Mouse (Mus musculus): ENCODE measurements around the gene Cd22. TPM values are rescaled to one million over a fixed set of nuclear protein-coding genes. Genes with fewer than 3 reads are reported as not detected.
"Not testable (repeated sequence)": the region's sequence is repeated elsewhere in the genome, so short reads cannot be mapped to it uniquely, and the experiment has no call there.

Gene Cd22
- polyA plus RNA-seq, 1 experiment from 2014 or later, result not detected

DNA sequence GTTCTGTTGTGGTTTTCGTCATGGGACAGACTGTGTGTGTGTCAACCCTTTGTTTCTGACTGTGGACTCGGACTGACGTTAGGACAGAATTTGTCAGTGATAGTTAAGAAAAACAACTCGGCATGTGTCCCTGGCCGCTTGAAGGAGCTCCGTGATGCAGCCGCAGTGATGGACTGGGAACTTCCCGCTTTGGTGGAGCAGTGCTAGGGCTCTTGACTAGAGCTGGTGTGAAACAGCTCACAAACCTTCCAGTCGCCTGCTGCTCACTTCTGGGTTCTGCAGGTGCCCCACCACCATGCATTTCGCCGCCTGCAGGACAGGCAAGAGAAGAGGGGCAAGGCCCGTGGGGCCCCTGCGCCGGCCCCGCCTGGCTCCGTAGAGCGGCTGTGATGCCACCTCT is 47.9 kb downstream of the Cd22 start:
- Histone ChIP-seq H3K36me3 (no peaks in the 10 kb centered on the region), H3K27ac (no peak overlapping the region), H3K4me2 (replicated peaks) (no peak overlapping the region), H3K4me3 (no peak overlapping the region), H3K4me1 (no peaks in the 10 kb centered on the region), H3K9ac (no peak overlapping the region), H3K27me3 (no peaks in the 10 kb centered on the region), H3K9me3 (replicated peaks) (no peaks in the 10 kb centered on the region)
- no peak for ATAC-seq (ENCODE audit: low FRiP score)
- 72% methylated on average over 10 of the region's 17 CpGs for WGBS

DNA sequence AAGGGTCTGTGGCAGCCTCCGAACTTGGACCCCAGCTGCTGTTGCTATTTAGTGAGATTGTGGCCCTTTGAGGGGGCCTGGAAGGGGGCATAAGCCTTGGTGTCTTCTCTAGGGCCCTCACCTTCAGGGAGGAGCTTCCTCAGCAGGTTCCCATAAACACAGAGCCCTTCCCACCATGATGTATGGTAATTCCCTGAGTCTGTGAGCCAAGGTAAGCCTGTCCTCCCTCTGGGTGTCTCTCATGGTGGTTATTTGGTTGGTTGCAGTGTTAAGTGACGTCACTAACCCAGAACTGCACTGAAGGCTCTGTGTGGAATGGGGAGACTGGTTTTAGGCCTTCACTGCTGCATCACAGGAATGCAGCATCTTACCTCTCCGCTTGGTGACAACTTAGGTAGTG is 50.7 kb downstream of the Cd22 start:
- Histone ChIP-seq H3K9me3 (replicated peaks) (no peaks in the 10 kb centered on the region), H3K9ac (no peak overlapping the region), H3K27ac (no peak overlapping the region), H3K27me3 (no peaks in the 10 kb centered on the region), H3K4me2 (replicated peaks) (no peak overlapping the region), H3K4me1 (no peaks in the 10 kb centered on the region), H3K4me3 (no peak overlapping the region), H3K36me3 (no peaks in the 10 kb centered on the region)
- WGBS, result 68% methylated on average over 3 of the region's 3 CpGs
- ATAC-seq (ENCODE audit: low FRiP score), result no peak

DNA sequence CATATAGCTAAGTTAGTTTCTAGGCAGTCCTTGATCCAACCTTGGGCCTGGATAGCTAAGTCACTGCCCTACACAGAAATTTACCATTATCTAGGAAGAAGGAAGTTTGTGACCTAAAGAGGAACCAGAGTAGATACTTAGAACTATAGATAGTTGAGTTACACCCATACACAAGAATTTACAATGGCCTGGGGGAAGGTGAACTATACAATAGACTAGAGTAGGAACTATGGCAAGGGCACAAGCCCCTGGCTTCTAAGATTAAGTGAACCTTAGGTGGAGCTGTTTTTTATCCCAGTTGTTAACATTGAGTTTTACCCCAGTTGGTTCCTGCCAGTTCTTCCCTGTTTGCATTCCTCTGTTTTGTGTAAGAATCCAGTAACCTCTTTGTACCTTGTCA is 51.3 kb downstream of the Cd22 start:
- not testable (repeated sequence) for H3K4me2 ChIP-seq (replicated peaks); ATAC-seq (ENCODE audit: low FRiP score)

DNA sequence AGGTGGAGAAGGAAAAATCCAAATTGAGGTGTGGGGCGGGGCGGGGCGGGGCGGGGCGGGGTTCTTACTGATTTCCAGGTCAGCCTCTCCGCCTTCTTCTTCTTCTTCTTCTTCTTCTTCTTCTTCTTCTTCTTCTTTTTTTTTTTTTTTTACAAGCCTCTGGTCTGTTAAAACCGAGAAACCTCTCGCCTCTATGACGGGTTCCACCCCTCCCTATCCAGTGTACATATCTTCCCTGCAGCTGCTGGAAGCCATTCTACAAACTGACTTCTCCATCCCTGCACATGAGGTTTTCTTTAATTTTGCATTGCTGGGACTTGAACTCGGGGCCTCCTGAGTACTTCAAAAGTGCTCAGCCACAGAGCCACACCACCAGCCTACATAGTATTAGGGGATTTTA is 53.5 kb downstream of the Cd22 start:
- no peak for ATAC-seq (ENCODE audit: low FRiP score)

More for the DNA sequence above, 51.3 kb downstream of the Cd22 start:
- H3K9me3 ChIP-seq (replicated peaks); H3K4me1 ChIP-seq; H3K27me3 ChIP-seq; H3K4me3 ChIP-seq; H3K27ac ChIP-seq; H3K9ac ChIP-seq; H3K36me3 ChIP-seq: not testable (repeated sequence)

GRCm38 (mm10) chr7:30824306-30824705 is 55.8 kb downstream of the Cd22 start:
- ATAC-seq (ENCODE audit: low FRiP score), result no peak
- WGBS, result 85% methylated on average over 3 of the region's 3 CpGs

More for the DNA sequence above, 53.5 kb downstream of the Cd22 start:
- Histone ChIP-seq H3K27me3 (no peaks in the 10 kb centered on the region), H3K4me2 (replicated peaks) (no peak overlapping the region), H3K4me1 (no peaks in the 10 kb centered on the region), H3K9ac (no peak overlapping the region), H3K4me3 (no peak overlapping the region), H3K9me3 (replicated peaks) (no peaks in the 10 kb centered on the region), H3K27ac (no peak overlapping the region), H3K36me3 (no peaks in the 10 kb centered on the region)
- 87% methylated on average over 10 of the region's 10 CpGs for WGBS

DNA sequence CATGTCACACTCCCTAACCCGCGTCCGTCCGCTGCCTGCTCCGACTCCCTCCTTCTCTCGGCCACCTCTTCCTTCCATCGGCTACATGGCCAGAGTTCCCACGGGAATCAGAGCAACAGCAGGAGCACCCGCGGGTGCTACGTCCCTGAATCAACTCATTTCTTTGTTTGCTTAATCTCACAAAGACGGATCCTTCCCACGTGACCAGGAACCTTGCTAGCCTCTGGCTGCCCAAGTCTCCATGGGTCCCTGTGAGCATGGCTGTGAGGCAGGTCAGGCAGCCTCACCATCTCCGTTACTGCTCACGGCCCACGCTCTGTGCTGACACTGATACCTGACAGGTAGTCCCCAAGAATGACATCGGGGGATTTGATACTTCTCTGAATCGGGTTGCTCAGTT is 56.5 kb downstream of the Cd22 start, which contains the start of gene Ffar2:
Gene Ffar2 (minus strand): TSS at position 101 of the 400 bp plus-strand sequence.
- no peaks in the 10 kb centered on the region for H3K9me3 ChIP-seq (replicated peaks)
- no peak within 1 kb of the TSS for H3K9ac ChIP-seq
- no peaks in the 10 kb centered on the region for H3K4me1 ChIP-seq
- no peak within 1 kb of the TSS for H3K4me2 ChIP-seq (replicated peaks)
- no peaks in the 10 kb centered on the region for H3K36me3 ChIP-seq
- H3K27me3 ChIP-seq, result no peaks in the 10 kb centered on the region
- H3K4me3 ChIP-seq, result no peak within 1 kb of the TSS
- H3K27ac ChIP-seq, result no peak within 1 kb of the TSS
- 88% methylated on average over 18 of the region's 18 CpGs for WGBS
- ATAC-seq (ENCODE audit: low FRiP score), result no peak

More at GRCm38 (mm10) chr7:30824306-30824705, 55.8 kb downstream of the Cd22 start:
- Histone ChIP-seq H3K4me1 (no peaks in the 10 kb centered on the region), H3K9me3 (replicated peaks) (no peaks in the 10 kb centered on the region), H3K36me3 (no peaks in the 10 kb centered on the region), H3K9ac (no peak overlapping the region), H3K4me3 (no peak overlapping the region), H3K27me3 (no peaks in the 10 kb centered on the region), H3K27ac (no peak overlapping the region), H3K4me2 (replicated peaks) (no peak overlapping the region)

DNA sequence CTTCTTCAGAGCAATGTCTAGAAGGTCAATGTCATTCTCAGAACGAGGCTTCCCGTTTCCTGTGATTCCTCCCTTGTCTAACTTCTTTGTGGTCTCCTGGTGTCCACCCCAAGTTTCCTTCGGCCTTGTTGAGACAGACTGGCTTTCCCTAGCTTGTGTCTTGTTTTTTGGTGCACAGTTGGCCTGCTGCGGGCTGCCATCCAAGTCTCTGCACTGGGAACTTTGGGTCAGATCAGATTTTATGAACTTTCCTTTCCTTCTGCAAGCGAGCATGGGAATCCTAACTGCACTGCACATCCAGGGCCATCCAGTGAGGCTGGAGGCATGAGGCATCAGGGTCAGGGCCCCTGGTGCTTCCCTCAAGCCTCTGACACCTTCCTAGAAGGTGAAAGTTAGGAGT is 58.6 kb downstream of the Cd22 start:
- no peak for ATAC-seq (ENCODE audit: low FRiP score)
- no peaks in the 10 kb centered on the region for H3K36me3 ChIP-seq
- H3K9ac ChIP-seq, result no peak overlapping the region
- no peak overlapping the region for H3K27ac ChIP-seq
- H3K4me2 ChIP-seq (replicated peaks), result no peak overlapping the region
- H3K4me3 ChIP-seq, result no peak overlapping the region
- WGBS, result 67% methylated on average over 5 of the region's 5 CpGs
- H3K27me3 ChIP-seq, result no peaks in the 10 kb centered on the region
- no peaks in the 10 kb centered on the region for H3K9me3 ChIP-seq (replicated peaks)
- no peaks in the 10 kb centered on the region for H3K4me1 ChIP-seq

- 69% methylated on average over 7 of the region's 7 CpGs for WGBS
Observed at GRCm38 (mm10) chr7:30820854-30821445, 59.2 kb downstream of the Cd22 start.

DNA sequence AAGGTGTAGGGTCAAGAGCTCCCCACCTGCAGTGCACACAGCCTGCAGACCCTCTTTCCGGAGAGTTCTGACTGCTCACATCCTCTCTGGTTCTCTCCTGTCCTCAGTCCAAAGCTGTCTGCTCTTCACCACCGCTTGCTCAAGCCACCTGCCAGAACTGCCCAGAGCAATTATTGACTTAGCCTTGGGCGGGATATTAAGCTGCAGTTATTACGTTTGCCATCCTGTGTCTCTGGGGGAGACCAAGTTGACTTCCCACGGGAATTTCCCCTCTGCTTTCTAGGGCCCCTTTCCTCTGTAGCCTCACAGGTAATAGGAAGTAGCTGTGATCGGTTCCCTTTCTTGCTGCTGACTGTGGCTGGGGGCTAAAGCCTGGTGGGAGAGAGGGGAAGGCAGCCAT is 60.0 kb downstream of the Cd22 start:
- Histone ChIP-seq H3K27me3 (no peaks in the 10 kb centered on the region), H3K9ac (no peak overlapping the region), H3K4me3 (no peak overlapping the region), H3K4me1 (no peaks in the 10 kb centered on the region), H3K36me3 (no peaks in the 10 kb centered on the region), H3K9me3 (replicated peaks) (no peaks in the 10 kb centered on the region), H3K4me2 (replicated peaks) (no peak overlapping the region), H3K27ac (no peak overlapping the region)
- ATAC-seq (ENCODE audit: low FRiP score), result no peak
- 76% methylated on average over 6 of the region's 6 CpGs for WGBS

More at GRCm38 (mm10) chr7:30820854-30821445, 59.2 kb downstream of the Cd22 start:
- H3K4me3 ChIP-seq, result no peak overlapping the region
- no peak overlapping the region for H3K9ac ChIP-seq
- no peaks in the 10 kb centered on the region for H3K27me3 ChIP-seq
- no peak overlapping the region for H3K4me2 ChIP-seq (replicated peaks)
- H3K36me3 ChIP-seq, result no peaks in the 10 kb centered on the region
- H3K9me3 ChIP-seq (replicated peaks), result no peaks in the 10 kb centered on the region
- H3K4me1 ChIP-seq, result no peaks in the 10 kb centered on the region
- no peak overlapping the region for H3K27ac ChIP-seq
- no peak for ATAC-seq (ENCODE audit: low FRiP score)

Other genes starting within 250 kb of the Cd22 start
- gene Etv2, start 244.5 kb downstream of the Cd22 start, polyA plus RNA-seq (2016; fragmentation: Nextera tagmentation; extraction: Ambion mirVana), result not detected in 2 replicates
- gene Rbm42, start 230.0 kb downstream of the Cd22 start, polyA plus RNA-seq (2016; fragmentation: Nextera tagmentation; extraction: Ambion mirVana), result 153 and 160 TPM in 2 replicates
- gene Haus5, start 215.3 kb downstream of the Cd22 start, polyA plus RNA-seq (2016; fragmentation: Nextera tagmentation; extraction: Ambion mirVana), result 35.4 and 38.4 TPM in 2 replicates
- gene Pmis2, start 208.7 kb downstream of the Cd22 start, polyA plus RNA-seq (2016; fragmentation: Nextera tagmentation; extraction: Ambion mirVana), result not detected in 2 replicates
- gene 2200002J24Rik, start 181.4 kb downstream of the Cd22 start, polyA plus RNA-seq (2016; fragmentation: Nextera tagmentation; extraction: Ambion mirVana), result not detected in 2 replicates
- 0.93 and 1.3 TPM in 2 replicates for gene Atp4a, start 168.1 kb downstream of the Cd22 start, polyA plus RNA-seq (2016; fragmentation: Nextera tagmentation; extraction: Ambion mirVana)
- 147 and 164 TPM in 2 replicates for gene Tmem147, start 150.8 kb downstream of the Cd22 start, polyA plus RNA-seq (2016; fragmentation: Nextera tagmentation; extraction: Ambion mirVana)
- gene Gapdhs, start 136.7 kb downstream of the Cd22 start, polyA plus RNA-seq (2016; fragmentation: Nextera tagmentation; extraction: Ambion mirVana), result 0.76 and 1.1 TPM in 2 replicates
- 1.7 and 2.5 TPM in 2 replicates for gene Sbsn, start 128.9 kb downstream of the Cd22 start, polyA plus RNA-seq (2016; fragmentation: Nextera tagmentation; extraction: Ambion mirVana)
- gene Dmkn, start 116.6 kb downstream of the Cd22 start, polyA plus RNA-seq (2016; fragmentation: Nextera tagmentation; extraction: Ambion mirVana), result 0.59 and 0.67 TPM in 2 replicates
- gene Krtdap, start 92.4 kb downstream of the Cd22 start, polyA plus RNA-seq (2016; fragmentation: Nextera tagmentation; extraction: Ambion mirVana), result not detected in 2 replicates
- gene Ffar2, start 56.6 kb downstream of the Cd22 start, polyA plus RNA-seq (2016; fragmentation: Nextera tagmentation; extraction: Ambion mirVana), result not detected in 2 replicates
- gene Ffar3, start 24.2 kb downstream of the Cd22 start, polyA plus RNA-seq (2016; fragmentation: Nextera tagmentation; extraction: Ambion mirVana), result not detected in 2 replicates
- not detected in 2 replicates for gene Ffar1, start 18.8 kb downstream of the Cd22 start, polyA plus RNA-seq (2016; fragmentation: Nextera tagmentation; extraction: Ambion mirVana)
- 0.56 and 0.61 TPM in 2 replicates for gene Mag, start 34.5 kb upstream of the Cd22 start, polyA plus RNA-seq (2016; fragmentation: Nextera tagmentation; extraction: Ambion mirVana)
- gene Hamp2, start 44.3 kb upstream of the Cd22 start, polyA plus RNA-seq (2016; fragmentation: Nextera tagmentation; extraction: Ambion mirVana), result not detected in 2 replicates
- not detected in 2 replicates for gene Hamp, start 63.7 kb upstream of the Cd22 start, polyA plus RNA-seq (2016; fragmentation: Nextera tagmentation; extraction: Ambion mirVana)
- 29.7 and 32.7 TPM in 2 replicates for gene Usf2, start 76.5 kb upstream of the Cd22 start, polyA plus RNA-seq (2016; fragmentation: Nextera tagmentation; extraction: Ambion mirVana)
- 16.6 and 20.2 TPM in 2 replicates for gene Lsr, start 93.1 kb upstream of the Cd22 start, polyA plus RNA-seq (2016; fragmentation: Nextera tagmentation; extraction: Ambion mirVana)
- gene Fam187b, start 93.4 kb upstream of the Cd22 start, polyA plus RNA-seq (2016; fragmentation: Nextera tagmentation; extraction: Ambion mirVana), result 0.89 and 1.4 TPM in 2 replicates
- gene Fxyd5, start 162.1 kb upstream of the Cd22 start, polyA plus RNA-seq (2016; fragmentation: Nextera tagmentation; extraction: Ambion mirVana), result 9.6 and 10.4 TPM in 2 replicates
- 26.3 and 29.8 TPM in 2 replicates for gene Fxyd7, start 171.1 kb upstream of the Cd22 start, polyA plus RNA-seq (2016; fragmentation: Nextera tagmentation; extraction: Ambion mirVana)
- 25.3 and 34.7 TPM in 2 replicates for gene Fxyd1, start 176.9 kb upstream of the Cd22 start, polyA plus RNA-seq (2016; fragmentation: Nextera tagmentation; extraction: Ambion mirVana)
- gene Lgi4, start 179.0 kb upstream of the Cd22 start, polyA plus RNA-seq (2016; fragmentation: Nextera tagmentation; extraction: Ambion mirVana), result 2.1 TPM in 2 replicates
- gene Fxyd3, start 196.4 kb upstream of the Cd22 start, polyA plus RNA-seq (2016; fragmentation: Nextera tagmentation; extraction: Ambion mirVana), result 5.5 and 12.3 TPM in 2 replicates
- gene Hpn, start 234.9 kb upstream of the Cd22 start, polyA plus RNA-seq (2016; fragmentation: Nextera tagmentation; extraction: Ambion mirVana), result 2.3 and 2.7 TPM in 2 replicates
- gene Scn1b, start 246.7 kb upstream of the Cd22 start, polyA plus RNA-seq (2016; fragmentation: Nextera tagmentation; extraction: Ambion mirVana), result 2.7 and 3.8 TPM in 2 replicates

Data from hindbrain, embryonic 12.5 days (tissue).